Mouse (Mus musculus) heart, adult 8-10 months (tissue): ENCODE measurements around the gene St6galnac3. TPM values are rescaled to one million over a fixed set of nuclear protein-coding genes. Genes with fewer than 3 reads are reported as not detected.

Experiments
- DNase-seq: peaks from one replicate; pipeline ENCODE4 v3.0.0; 2022; ENCODE audit warnings: low spot score
- total RNA-seq, 4 experiments: library from RNA; stranded (reverse); gene quantifications; 2 replicates each; pipeline ENCODE4 v1.2.4; 2022

The St6galnac3 gene
- total RNA-seq, 4 experiments from 2014 or later, result 4.0 to 6.3 (median 5.7) TPM

- DNase-seq, result no peak
Observed at GRCm38 (mm10) chr3:153472583-153473471, 252.1 kb downstream of the St6galnac3 start.

GRCm38 (mm10) chr3:153463849-153464248 is 261.1 kb downstream of the St6galnac3 start:
- no peak for DNase-seq

GRCm38 (mm10) chr3:153460173-153460572 is 264.8 kb downstream of the St6galnac3 start:
- no peak for DNase-seq

DNA sequence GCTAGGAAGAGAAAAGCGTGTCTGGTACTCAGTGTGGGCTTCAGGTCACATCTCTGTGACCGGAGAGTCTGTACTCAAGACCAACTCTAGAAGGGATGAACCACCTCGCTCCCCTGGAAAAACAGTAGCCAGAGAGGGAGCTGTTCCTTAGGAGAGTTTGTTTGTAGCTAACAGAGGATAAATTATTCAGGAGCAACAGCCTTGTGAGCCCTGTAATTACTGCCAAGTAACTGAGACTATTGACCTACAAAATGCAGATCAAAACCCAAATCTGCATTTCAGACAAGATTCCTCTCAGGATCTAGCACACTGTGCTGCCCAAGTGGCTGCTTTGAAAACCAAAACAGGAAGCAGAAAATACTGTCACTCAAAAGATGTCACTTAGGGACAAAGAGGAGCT is 266.4 kb downstream of the St6galnac3 start:
- DNase-seq, result no peak

DNA sequence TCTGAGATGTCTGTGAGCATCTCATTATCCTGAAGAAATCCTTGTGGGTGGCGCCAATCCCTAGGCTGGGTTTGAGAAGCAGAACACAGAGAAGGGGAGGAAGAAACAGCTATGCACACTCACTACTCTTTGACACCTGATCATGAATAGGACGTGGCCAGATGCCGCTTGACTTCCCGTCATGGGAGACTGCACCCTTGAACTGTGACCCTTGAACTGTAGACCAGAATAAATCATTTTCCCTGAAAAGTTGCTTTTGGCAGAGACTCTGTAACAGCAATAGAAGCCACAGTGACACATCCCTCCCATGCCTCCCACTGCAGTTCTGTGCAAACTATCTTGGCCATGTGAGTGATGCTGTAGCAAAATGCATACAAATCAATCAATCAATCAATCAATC is 267.3 kb downstream of the St6galnac3 start:
- DNase-seq, result no peak

DNA sequence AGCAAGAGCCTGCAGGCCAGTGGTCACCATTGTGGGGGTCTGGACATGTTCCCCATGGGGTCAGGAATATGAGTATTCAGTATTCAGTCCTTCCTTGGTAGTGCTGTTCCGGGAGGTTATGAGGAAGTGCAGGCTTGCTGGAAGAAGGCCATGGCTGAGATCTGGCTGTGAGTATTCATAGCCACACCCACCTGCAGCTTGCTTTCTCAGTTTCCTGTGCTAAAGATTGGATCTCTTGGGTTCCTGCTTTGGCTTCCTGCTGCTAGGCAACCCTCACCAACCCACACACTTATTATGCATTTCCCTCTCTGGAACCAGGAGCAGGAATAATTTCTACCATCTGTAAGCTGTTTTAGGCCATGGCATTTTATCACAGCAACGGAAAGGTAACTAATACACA is 267.8 kb downstream of the St6galnac3 start:
- DNase-seq, result peak; percentile 13

- no peak for DNase-seq
Observed at GRCm38 (mm10) chr3:153456227-153456626, 268.7 kb downstream of the St6galnac3 start.

GRCm38 (mm10) chr3:153453127-153454049 is 271.6 kb downstream of the St6galnac3 start:
- DNase-seq, result no peak

DNA sequence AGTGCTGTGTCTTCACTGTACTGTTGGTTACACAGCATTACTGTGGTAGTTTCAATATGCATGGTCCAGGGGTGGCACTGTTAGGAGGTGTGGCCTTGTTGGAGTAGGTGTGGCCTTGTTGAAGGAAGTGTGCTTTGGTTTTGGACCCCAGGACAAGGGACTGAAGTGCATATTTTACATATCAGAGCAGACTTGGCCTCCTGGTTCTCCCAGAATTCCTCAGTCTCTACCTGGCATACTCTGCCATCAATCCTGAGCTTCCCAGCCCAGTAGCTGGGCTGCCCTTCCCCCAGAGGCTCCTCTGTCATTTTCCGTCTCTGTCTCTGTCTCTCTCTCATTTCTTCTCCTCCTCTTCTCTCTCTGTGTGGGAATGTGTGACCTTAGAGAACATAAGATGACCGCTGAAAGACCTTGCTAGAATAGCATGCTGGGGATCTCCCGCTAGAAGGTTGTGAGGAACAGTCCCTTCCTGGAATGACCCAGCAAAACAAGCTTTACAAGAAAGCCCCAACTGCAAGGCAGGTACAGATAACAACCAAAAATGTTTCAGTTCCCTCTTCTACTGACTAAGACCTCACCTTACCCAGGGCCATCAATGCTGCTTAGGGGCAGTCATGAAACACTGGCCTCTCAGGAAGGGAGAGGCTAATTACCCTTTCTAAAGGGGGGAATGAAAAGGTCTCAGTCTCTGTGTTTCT is 272.5 kb downstream of the St6galnac3 start:
- DNase-seq, result no peak

DNA sequence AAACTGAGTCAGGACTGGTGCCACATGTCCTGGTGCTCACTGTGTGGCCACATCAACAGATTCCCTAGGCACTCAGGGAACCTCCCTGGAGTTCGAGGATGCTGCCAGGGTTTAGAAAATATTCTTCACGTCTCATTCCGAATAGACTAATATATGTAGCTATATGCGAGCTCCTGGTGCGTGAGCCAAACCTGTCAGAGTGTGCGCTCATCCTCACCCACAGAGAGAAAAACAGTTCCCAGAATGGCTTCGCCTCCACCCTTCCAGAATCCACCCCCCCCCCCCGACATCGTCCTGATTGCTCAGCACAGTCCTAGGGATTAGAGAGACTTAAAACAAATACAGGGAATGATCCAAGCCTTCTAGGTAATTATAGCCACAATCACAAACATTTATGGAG is 283.6 kb downstream of the St6galnac3 start:
- no peak for DNase-seq

DNA sequence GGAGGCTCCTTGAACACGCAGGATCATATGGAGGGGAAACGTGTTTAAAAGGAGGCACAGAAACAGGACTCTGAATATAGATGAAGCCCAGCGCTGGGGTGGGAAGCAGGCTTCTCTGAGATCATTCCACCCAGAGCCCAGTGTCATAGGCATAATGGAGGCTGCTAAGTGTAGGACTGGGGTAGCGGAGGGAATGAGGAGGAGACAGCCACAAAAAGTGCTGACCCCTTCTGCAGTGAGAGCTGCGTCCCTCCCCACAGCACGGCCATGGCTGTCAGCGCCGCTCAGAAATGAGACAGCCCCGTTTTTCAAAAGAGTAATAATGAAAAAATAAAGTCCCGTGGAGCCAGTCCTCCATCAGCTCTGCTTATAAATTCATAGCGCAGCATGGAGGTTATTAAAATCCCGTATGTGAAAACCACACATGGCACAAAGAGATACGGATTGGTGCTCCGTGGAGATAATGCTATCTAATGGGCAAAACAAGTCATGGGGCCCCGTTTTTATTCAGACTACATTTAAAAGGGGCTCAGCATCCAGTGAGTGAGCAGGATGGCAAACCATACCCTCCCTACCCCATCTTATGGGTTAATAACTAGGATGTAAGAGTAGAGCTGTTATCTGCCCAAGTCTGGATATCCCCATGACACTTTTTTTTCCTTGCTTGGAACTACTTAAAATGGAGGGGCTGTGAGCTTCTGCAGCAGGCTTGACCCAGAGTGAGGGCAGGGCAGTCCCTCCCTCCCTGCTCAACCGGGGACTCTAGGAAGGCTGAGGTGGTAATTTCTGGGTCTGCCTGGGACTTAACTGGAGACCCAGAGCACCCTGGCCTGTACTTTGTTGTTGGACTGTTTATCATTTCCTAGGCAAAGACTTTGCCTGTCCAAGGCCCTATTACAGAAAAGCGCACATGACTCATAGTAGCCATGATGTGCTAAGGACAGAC is 288.6 kb downstream of the St6galnac3 start:
- no peak for DNase-seq

GRCm38 (mm10) chr3:153433010-153433409 is 292.0 kb downstream of the St6galnac3 start:
- no peak for DNase-seq

GRCm38 (mm10) chr3:153432053-153432816 is 292.7 kb downstream of the St6galnac3 start:
- DNase-seq, result no peak

DNA sequence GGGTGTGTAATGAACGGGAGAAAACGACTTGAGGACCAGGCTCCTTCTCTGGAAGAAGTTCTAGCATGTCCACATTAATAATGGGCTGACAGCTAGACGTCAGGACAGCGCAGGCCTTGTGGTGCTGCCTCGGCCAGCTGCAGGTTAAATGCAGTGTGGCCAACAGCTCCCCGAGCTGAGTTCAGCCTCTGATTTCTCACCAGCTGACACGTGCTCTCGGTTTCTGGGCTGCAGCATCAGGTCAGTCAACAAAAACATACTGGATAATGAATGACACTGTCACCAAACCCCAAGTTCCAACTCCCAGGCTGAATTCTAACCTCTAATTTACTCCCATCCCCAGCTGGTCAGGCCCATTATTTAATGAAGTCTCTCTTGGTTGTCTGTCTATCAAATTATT is 295.1 kb downstream of the St6galnac3 start:
- DNase-seq, result no peak

- DNase-seq, result no peak
Observed at GRCm38 (mm10) chr3:153421918-153422290, 303.1 kb downstream of the St6galnac3 start.

GRCm38 (mm10) chr3:153421060-153421917 is 303.7 kb downstream of the St6galnac3 start:
- no peak for DNase-seq

- peak; percentile 18 for DNase-seq
Observed at GRCm38 (mm10) chr3:153419331-153419730, 305.6 kb downstream of the St6galnac3 start.

- no peak for DNase-seq
Observed at GRCm38 (mm10) chr3:153417001-153417400, 308.0 kb downstream of the St6galnac3 start.

DNA sequence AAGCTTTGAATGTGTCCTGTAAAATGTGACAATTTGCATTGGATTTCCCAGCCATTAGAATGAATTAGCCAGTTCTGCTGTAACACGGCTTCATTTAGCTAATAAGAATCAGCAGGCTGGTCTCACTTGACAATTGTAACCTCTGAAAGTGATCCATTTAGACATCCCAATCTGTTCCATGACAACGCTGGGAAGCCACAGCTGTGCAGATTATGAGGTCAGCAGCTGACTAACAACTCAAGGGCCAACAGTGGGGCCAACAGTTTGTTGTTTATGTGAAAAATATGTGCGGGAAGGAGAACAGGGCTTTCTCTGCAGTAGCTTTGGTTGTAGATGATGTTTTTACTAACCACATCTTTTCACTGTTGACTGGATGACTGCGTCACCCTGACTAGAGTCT is 308.6 kb downstream of the St6galnac3 start:
- DNase-seq, result no peak
